Mouse (Mus musculus): Measurements from ENCODE around the gene Vamp4. TPM values are rescaled to one million over a fixed set of nuclear protein-coding genes. Genes with fewer than 3 reads are reported as not detected.

The Vamp4 gene
- 52.3 and 57.7 TPM in 2 replicates for polyA plus RNA-seq (2015; fragmentation: Nextera tagmentation; extraction: Ambion mirVana)

GRCm38 (mm10) chr1:162570260-162570748, at the start of gene Vamp4:
Vamp4 (plus strand) TSS chr1:162570515.
- H3K36me3 ChIP-seq (ENCODE audit: control insufficient read depth, insufficient read depth, low read length), result peaks cover 12% of the 10 kb centered on the region
- H3K4me2 ChIP-seq (ENCODE audit: low read depth, low read length), result peak within 1 kb of the TSS; percentile 78
- peak within 1 kb of the TSS; percentile 90 for H3K9ac ChIP-seq (ENCODE audit: low read length)
- H3K4me3 ChIP-seq (ENCODE audit: low read length), result peak within 1 kb of the TSS; percentile 95
- H3K27ac ChIP-seq (ENCODE audit: low read length), result peak within 1 kb of the TSS; percentile 89
- 0 out of 2 replicates have a peak, but pooled peaks cover 8% of the 10 kb centered on the region for H3K4me1 ChIP-seq (replicated peaks; ENCODE audit: control insufficient read depth, insufficient read depth, low read length)
- H3K27me3 ChIP-seq (ENCODE audit: control insufficient read depth, insufficient read depth, low read depth, low read length), result no peaks in the 10 kb centered on the region
- H3K9me3 ChIP-seq (ENCODE audit: control insufficient read depth, low read length), result peaks cover 7% of the 10 kb centered on the region
- WGBS, result under 1% methylated on average over 39 of the region's 43 CpGs
- peak; percentile 98 for ATAC-seq (ENCODE audit: low read depth)

- 0 out of 2 replicates have a peak, but pooled peaks have one; percentile 28 for ATAC-seq (ENCODE audit: low read depth)
- WGBS, result 52% methylated on average over 2 of the region's 2 CpGs
These were observed 40.7 kb upstream of the Vamp4 start for GRCm38 (mm10) chr1:162529651-162530050.

GRCm38 (mm10) chr1:162530666-162531065, 39.6 kb upstream of the Vamp4 start:
- H3K9me3 ChIP-seq (ENCODE audit: control insufficient read depth, low read length), result no peaks in the 10 kb centered on the region
- no peaks in the 10 kb centered on the region for H3K27me3 ChIP-seq (ENCODE audit: control insufficient read depth, insufficient read depth, low read depth, low read length)
- 88% methylated on average over 1 of the region's 1 CpGs for WGBS
- no peaks in the 10 kb centered on the region for H3K4me1 ChIP-seq (replicated peaks; ENCODE audit: control insufficient read depth, insufficient read depth, low read length)
- no peak overlapping the region for H3K4me2 ChIP-seq (ENCODE audit: low read depth, low read length)
- no peak overlapping the region for H3K9ac ChIP-seq (ENCODE audit: low read length)
- no peak overlapping the region for H3K4me3 ChIP-seq (ENCODE audit: low read length)
- peaks cover 20% of the 10 kb centered on the region for H3K36me3 ChIP-seq (ENCODE audit: control insufficient read depth, insufficient read depth, low read length)
- no peak overlapping the region for H3K27ac ChIP-seq (ENCODE audit: low read length)
- ATAC-seq (ENCODE audit: low read depth), result no peak

More at GRCm38 (mm10) chr1:162529651-162530050, 40.7 kb upstream of the Vamp4 start:
- Histone ChIP-seq H3K36me3 (ENCODE audit: control insufficient read depth, insufficient read depth, low read length) (peaks cover 11% of the 10 kb centered on the region; the same call in 1 of the 2 replicates), H3K27ac (ENCODE audit: low read length) (no peak overlapping the region), H3K4me3 (ENCODE audit: low read length) (no peak overlapping the region), H3K4me1 (replicated peaks; ENCODE audit: control insufficient read depth, insufficient read depth, low read length) (no peaks in the 10 kb centered on the region), H3K9me3 (ENCODE audit: control insufficient read depth, low read length) (no peaks in the 10 kb centered on the region), H3K4me2 (ENCODE audit: low read depth, low read length) (no peak overlapping the region), H3K9ac (ENCODE audit: low read length) (no peak overlapping the region), H3K27me3 (ENCODE audit: control insufficient read depth, insufficient read depth, low read depth, low read length) (no peaks in the 10 kb centered on the region)

- no peak overlapping the region for H3K9ac ChIP-seq (ENCODE audit: low read length)
- H3K27me3 ChIP-seq (ENCODE audit: control insufficient read depth, insufficient read depth, low read depth, low read length), result no peaks in the 10 kb centered on the region
- H3K4me1 ChIP-seq (replicated peaks; ENCODE audit: control insufficient read depth, insufficient read depth, low read length), result no peaks in the 10 kb centered on the region
- no peak overlapping the region for H3K4me2 ChIP-seq (ENCODE audit: low read depth, low read length)
- peaks cover 29% of the 10 kb centered on the region for H3K36me3 ChIP-seq (ENCODE audit: control insufficient read depth, insufficient read depth, low read length)
- WGBS, result 68% methylated on average over 4 of the region's 4 CpGs
- no peak for ATAC-seq (ENCODE audit: low read depth)
- H3K4me3 ChIP-seq (ENCODE audit: low read length), result no peak overlapping the region
- H3K9me3 ChIP-seq (ENCODE audit: control insufficient read depth, low read length), result no peaks in the 10 kb centered on the region
- no peak overlapping the region for H3K27ac ChIP-seq (ENCODE audit: low read length)
These were observed 38.7 kb upstream of the Vamp4 start for GRCm38 (mm10) chr1:162531584-162531983.

DNA sequence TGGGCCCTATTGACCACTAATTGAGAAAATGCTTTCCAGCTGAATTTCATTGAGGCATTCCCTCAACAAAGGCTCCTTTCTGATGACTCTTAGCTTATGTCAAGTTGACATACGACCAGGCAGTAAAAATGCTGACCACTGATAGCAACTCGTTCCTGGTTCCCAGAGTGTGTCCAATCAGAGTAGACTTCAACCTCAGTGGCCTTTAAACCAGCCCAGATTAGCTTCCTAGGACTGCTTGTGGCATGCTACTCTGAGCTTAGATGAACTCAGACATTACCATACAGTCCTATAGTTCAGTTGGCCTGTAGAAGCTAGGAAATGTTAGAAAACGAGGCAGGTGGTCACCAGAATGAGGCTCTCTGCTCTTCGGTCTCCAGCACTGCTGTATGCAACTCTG, 38.0 kb upstream of the Vamp4 start:
- Histone ChIP-seq H3K4me3 (ENCODE audit: low read length) (no peak overlapping the region), H3K4me2 (ENCODE audit: low read depth, low read length) (no peak overlapping the region), H3K9me3 (ENCODE audit: control insufficient read depth, low read length) (no peaks in the 10 kb centered on the region), H3K36me3 (ENCODE audit: control insufficient read depth, insufficient read depth, low read length) (peaks cover 36% of the 10 kb centered on the region), H3K27ac (ENCODE audit: low read length) (no peak overlapping the region), H3K9ac (ENCODE audit: low read length) (no peak overlapping the region), H3K4me1 (replicated peaks; ENCODE audit: control insufficient read depth, insufficient read depth, low read length) (no peaks in the 10 kb centered on the region), H3K27me3 (ENCODE audit: control insufficient read depth, insufficient read depth, low read depth, low read length) (no peaks in the 10 kb centered on the region)
- ATAC-seq (ENCODE audit: low read depth), result no peak
- WGBS, result 71% methylated on average over 4 of the region's 4 CpGs

- Histone ChIP-seq H3K27me3 (ENCODE audit: control insufficient read depth, insufficient read depth, low read depth, low read length) (no peaks in the 10 kb centered on the region), H3K36me3 (ENCODE audit: control insufficient read depth, insufficient read depth, low read length) (peaks cover 39% of the 10 kb centered on the region), H3K4me1 (replicated peaks; ENCODE audit: control insufficient read depth, insufficient read depth, low read length) (no peaks in the 10 kb centered on the region), H3K9me3 (ENCODE audit: control insufficient read depth, low read length) (no peaks in the 10 kb centered on the region), H3K4me2 (ENCODE audit: low read depth, low read length) (no peak overlapping the region), H3K4me3 (ENCODE audit: low read length) (no peak overlapping the region), H3K27ac (ENCODE audit: low read length) (no peak overlapping the region), H3K9ac (ENCODE audit: low read length) (no peak overlapping the region)
- no peak for ATAC-seq (ENCODE audit: low read depth)
- WGBS, result 89% methylated on average over 14 of the region's 14 CpGs
These were observed 36.4 kb upstream of the Vamp4 start for GRCm38 (mm10) chr1:162533766-162534560.

DNA sequence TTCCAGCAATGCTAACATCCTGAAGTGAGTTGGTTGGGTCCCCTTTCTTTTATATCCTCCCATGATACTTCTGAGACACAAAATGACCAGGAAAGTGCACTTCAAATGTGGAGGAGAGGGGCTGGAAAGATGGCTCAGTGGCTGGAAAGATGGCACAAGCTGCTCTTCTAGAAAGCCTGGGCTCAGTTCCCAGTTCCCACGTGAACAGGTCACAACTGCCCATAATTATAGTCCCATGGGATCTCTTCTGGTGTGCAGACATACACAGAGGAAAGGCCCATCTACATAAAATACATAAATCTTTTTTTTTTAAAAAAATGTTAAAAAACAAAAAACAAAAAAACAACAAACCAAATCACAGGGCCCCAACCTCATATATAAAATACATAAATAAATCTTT, 27.1 kb upstream of the Vamp4 start:
- H3K4me3 ChIP-seq (ENCODE audit: low read length), result no peak overlapping the region
- no peaks in the 10 kb centered on the region for H3K27me3 ChIP-seq (ENCODE audit: control insufficient read depth, insufficient read depth, low read depth, low read length)
- WGBS, result 64% methylated on average over 1 of the region's 1 CpGs
- peaks cover 9% of the 10 kb centered on the region for H3K4me1 ChIP-seq (replicated peaks; ENCODE audit: control insufficient read depth, insufficient read depth, low read length)
- peaks cover 36% of the 10 kb centered on the region for H3K36me3 ChIP-seq (ENCODE audit: control insufficient read depth, insufficient read depth, low read length)
- H3K9ac ChIP-seq (ENCODE audit: low read length), result no peak overlapping the region
- no peak overlapping the region for H3K27ac ChIP-seq (ENCODE audit: low read length)
- H3K9me3 ChIP-seq (ENCODE audit: control insufficient read depth, low read length), result no peaks in the 10 kb centered on the region
- ATAC-seq (ENCODE audit: low read depth), result no peak
- H3K4me2 ChIP-seq (ENCODE audit: low read depth, low read length), result no peak overlapping the region

- Histone ChIP-seq H3K27ac (ENCODE audit: low read length) (peak overlapping the region; percentile 57; the same call in 1 of the 2 replicates), H3K4me2 (ENCODE audit: low read depth, low read length) (peak overlapping the region; percentile 96), H3K4me1 (replicated peaks; ENCODE audit: control insufficient read depth, insufficient read depth, low read length) (peaks cover 11% of the 10 kb centered on the region), H3K27me3 (ENCODE audit: control insufficient read depth, insufficient read depth, low read depth, low read length) (no peaks in the 10 kb centered on the region), H3K36me3 (ENCODE audit: control insufficient read depth, insufficient read depth, low read length) (peaks cover 21% of the 10 kb centered on the region), H3K9me3 (ENCODE audit: control insufficient read depth, low read length) (no peaks in the 10 kb centered on the region), H3K9ac (ENCODE audit: low read length) (peak overlapping the region; percentile 83), H3K4me3 (ENCODE audit: low read length) (peak overlapping the region; percentile 87)
- no peak for ATAC-seq (ENCODE audit: low read depth)
- 3% methylated on average over 10 of the region's 10 CpGs for WGBS
These were observed 22.7 kb upstream of the Vamp4 start for GRCm38 (mm10) chr1:162547607-162548006.

DNA sequence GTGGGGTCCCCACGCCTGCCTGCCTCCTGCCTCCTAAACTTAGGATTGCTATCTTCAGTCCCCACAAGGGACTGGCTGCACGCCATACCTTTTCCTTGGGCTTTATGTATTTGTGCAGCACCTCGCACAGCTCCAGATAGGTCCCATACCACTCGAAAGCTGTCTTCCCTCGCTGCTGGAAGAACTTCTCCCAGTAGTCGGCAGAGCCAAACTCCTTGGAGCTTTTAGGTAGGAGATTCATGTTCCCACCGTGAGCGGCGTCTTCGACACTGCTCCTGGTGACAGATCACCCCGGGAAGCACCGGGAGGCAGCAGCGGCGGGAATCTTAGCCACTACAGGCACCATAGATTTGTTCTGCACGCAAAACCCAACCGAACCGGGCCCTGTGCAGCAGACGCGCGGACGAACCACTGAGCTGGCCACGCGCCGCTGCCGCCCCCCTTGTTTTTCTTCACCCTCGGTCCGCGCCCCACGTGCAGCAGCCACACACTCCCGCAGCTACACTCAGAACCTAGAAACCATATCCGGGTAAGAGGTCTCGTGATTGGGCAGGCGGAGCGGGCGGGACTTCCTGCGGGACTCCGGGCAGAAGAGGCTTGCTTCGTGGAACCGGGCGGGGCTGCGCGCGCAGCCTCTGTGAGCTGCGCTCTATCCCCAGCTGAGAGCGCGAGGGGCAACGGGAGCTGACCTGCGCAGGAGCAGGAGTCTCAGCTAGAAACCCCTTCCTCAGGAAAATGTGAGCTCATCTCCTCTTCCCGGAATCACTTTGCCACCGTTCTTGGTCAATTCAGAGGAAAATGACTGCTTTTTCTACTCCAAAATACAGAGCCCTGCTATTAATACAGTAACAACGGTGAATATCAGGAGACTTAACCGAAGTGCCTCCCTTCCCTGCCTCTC, 22.0 kb upstream of the Vamp4 start, which contains the start of gene Mettl13:
Mettl13 (minus strand) TSS at position 536 of the 901 bp plus-strand sequence.
- Histone ChIP-seq H3K4me2 (ENCODE audit: low read depth, low read length) (peak within 1 kb of the TSS; percentile 96), H3K9me3 (ENCODE audit: control insufficient read depth, low read length) (no peaks in the 10 kb centered on the region), H3K9ac (ENCODE audit: low read length) (peak within 1 kb of the TSS; percentile 83), H3K27ac (ENCODE audit: low read length) (peak within 1 kb of the TSS; percentile 57; the same call in 1 of the 2 replicates), H3K4me1 (replicated peaks; ENCODE audit: control insufficient read depth, insufficient read depth, low read length) (peaks cover 11% of the 10 kb centered on the region), H3K36me3 (ENCODE audit: control insufficient read depth, insufficient read depth, low read length) (peaks cover 14% of the 10 kb centered on the region), H3K27me3 (ENCODE audit: control insufficient read depth, insufficient read depth, low read depth, low read length) (no peaks in the 10 kb centered on the region), H3K4me3 (ENCODE audit: low read length) (peak within 1 kb of the TSS; percentile 87)
- ATAC-seq (ENCODE audit: low read depth), result peak; percentile 99
- under 1% methylated on average over 52 of the region's 52 CpGs for WGBS

All from lung, embryonic 16.5 days (tissue).